Mouse (Mus musculus): ENCODE results near the gene Rnf144a. TPM values are rescaled to one million over a fixed set of nuclear protein-coding genes. Genes with fewer than 3 reads are reported as not detected.

Gene Rnf144a
- 78.9 to 97.0 TPM (median 81.1 TPM) in 4 replicates for total RNA-seq (2023)

GRCm38 (mm10) chr12:26415104-26415771 lies at the start of gene Rnf144a:
TSS of gene Rnf144a (minus strand) at chr12:26415254.

GRCm38 (mm10) chr12:26456028-26456698 lies 41.1 kb upstream of the Rnf144a start, which contains the start of gene Rsad2:
TSS of gene Rsad2 (minus strand) at chr12:26456452.

Other genes with a start within 250 kb of the Rnf144a start
- gene Rsad2, start 41.2 kb upstream of the Rnf144a start, total RNA-seq (2023) = 1.7 to 2.4 TPM (median 2.3 TPM) in 4 replicates
- 9.6 to 14.2 TPM (median 11.1 TPM) in 4 replicates for gene Cmpk2, start 54.0 kb upstream of the Rnf144a start, total RNA-seq (2023)